Mouse (Mus musculus): ENCODE measurements around the gene Shisa6. TPM values are rescaled to one million over a fixed set of nuclear protein-coding genes. Genes with fewer than 3 reads are reported as not detected.

The Shisa6 gene
- 2.9 and 3.8 TPM in 2 replicates for polyA plus RNA-seq (2014; fragmentation: Nextera tagmentation; extraction: Ambion mirVana)

DNA sequence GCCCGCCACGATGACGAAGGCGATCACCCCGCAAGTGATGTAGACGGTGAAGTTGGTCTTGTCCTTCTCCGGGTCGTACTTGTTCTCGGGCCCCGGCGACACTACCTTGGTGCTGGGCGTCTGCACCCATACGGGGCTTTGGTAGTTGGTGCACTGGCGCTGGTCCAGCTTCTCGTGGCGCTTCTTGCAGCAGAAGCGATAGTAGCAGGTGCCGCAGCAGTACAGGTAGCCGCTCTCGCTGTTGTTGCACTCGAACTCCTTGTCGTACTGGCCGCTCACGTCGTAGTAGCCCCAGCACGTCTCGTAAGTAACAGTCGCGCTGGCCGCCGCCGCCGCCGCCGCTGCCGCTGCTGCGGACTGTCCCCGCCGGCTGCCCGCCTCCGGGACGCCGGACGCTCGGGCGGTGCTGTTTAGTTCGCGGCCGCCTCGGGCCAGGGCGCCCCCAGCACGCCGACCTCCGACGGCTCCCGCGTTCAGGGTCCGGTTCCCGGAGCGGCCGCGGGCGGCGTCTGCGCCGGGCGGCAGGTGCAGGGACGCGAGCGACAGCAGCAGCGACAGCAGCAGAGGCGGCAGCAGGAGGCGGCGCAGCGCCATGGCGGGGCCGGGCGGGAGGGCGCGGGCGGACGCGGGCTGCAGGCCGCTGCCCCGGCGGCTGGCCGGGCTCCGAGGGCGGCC, at the start of gene Shisa6:
Gene Shisa6 (minus strand): TSS at position 594 of the 675 bp plus-strand sequence.
- H3K27me3 ChIP-seq (ENCODE audit: control insufficient read depth, insufficient read depth, low read length): peaks cover 29% of the 10 kb centered on the region
- DNase-seq: peak; percentile 76
- WGBS: 1% methylated on average over 86 of the region's 89 CpGs

DNA sequence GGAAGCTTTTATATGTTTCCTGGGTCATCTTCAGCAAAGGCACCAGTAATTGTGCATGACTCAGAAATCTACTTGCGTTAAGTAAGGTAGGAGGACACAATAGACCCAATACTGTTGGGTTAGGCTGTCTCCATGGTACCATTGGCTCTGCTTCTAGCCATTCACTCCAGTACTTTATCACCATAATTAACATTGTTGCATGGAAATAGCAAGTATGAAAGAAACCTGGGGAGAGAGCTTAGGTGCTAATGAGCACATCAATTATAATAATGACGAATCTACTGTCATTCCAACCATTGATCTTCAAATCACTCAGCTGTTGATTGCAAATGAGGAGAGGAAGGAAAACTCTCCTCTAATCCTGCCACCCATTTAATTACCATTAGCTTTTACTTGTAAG, 48.1 kb upstream of the Shisa6 start:
- Histone ChIP-seq H3K9me3 (ENCODE audit: control insufficient read depth, low read length) (no peaks in the 10 kb centered on the region), H3K4me2 (ENCODE audit: low read length) (no peak overlapping the region), H3K36me3 (ENCODE audit: control insufficient read depth, insufficient read depth, low read length) (no peaks in the 10 kb centered on the region), H3K27me3 (ENCODE audit: control insufficient read depth, insufficient read depth, low read length) (no peaks in the 10 kb centered on the region), H3K9ac (replicated peaks; ENCODE audit: low read length) (no peak overlapping the region), H3K27ac (replicated peaks; ENCODE audit: low read depth, low read length) (no peak overlapping the region), H3K4me3 (replicated peaks; ENCODE audit: low read depth, low read length) (no peak overlapping the region), H3K4me1 (ENCODE audit: control insufficient read depth, insufficient read depth, low read length) (no peaks in the 10 kb centered on the region)
- WGBS: 21% methylated on average over 2 of the region's 2 CpGs
- DNase-seq (no peak), ATAC-seq (ENCODE audit: low FRiP score, low TSS enrichment) (no peak)

More for the DNA sequence above, at the start of gene Shisa6:
- Histone ChIP-seq H3K4me3 (replicated peaks; ENCODE audit: low read depth, low read length) (peak within 1 kb of the TSS; percentile 69), H3K27ac (replicated peaks; ENCODE audit: low read depth, low read length) (peak within 1 kb of the TSS; percentile 70), H3K4me2 (ENCODE audit: low read length) (peak within 1 kb of the TSS; percentile 91), H3K9me3 (ENCODE audit: control insufficient read depth, low read length) (no peaks in the 10 kb centered on the region), H3K9ac (replicated peaks; ENCODE audit: low read length) (peak within 1 kb of the TSS; percentile 69), H3K4me1 (ENCODE audit: control insufficient read depth, insufficient read depth, low read length) (peaks cover 4% of the 10 kb centered on the region; the same call in 1 of the 2 replicates), H3K36me3 (ENCODE audit: control insufficient read depth, insufficient read depth, low read length) (no peaks in the 10 kb centered on the region)
- peak; percentile 65 for ATAC-seq (ENCODE audit: low FRiP score, low TSS enrichment)

DNA sequence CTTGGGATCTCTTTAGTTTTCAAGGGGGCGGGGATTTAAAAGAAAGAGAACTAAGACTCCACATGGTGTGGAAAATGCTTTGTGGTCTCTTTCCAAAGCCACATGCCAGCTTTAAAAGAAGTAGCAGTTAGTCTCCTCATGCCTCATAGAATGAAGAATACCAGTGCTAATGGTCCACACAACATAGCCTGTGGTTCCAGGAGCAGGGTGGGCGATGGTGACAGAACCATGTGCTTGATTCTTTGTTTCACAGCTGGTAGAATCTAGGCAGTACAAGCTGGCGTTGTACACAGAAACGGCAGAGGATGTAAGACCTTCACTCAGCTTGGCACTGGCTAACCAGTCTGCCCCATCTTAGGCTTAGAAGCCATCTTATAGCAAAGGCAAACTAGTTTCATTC, 43.3 kb upstream of the Shisa6 start:
- 0 out of 2 replicates have a peak, but pooled peaks cover 5% of the 10 kb centered on the region for H3K27me3 ChIP-seq (ENCODE audit: control insufficient read depth, insufficient read depth, low read length)
- no peak overlapping the region for H3K9ac ChIP-seq (replicated peaks; ENCODE audit: low read length)
- 62% methylated on average over 4 of the region's 4 CpGs for WGBS
- no peak overlapping the region for H3K27ac ChIP-seq (replicated peaks; ENCODE audit: low read depth, low read length)
- DNase-seq (peak; percentile 20), ATAC-seq (ENCODE audit: low FRiP score, low TSS enrichment) (no peak)
- H3K36me3 ChIP-seq (ENCODE audit: control insufficient read depth, insufficient read depth, low read length): no peaks in the 10 kb centered on the region
- no peak overlapping the region for H3K4me2 ChIP-seq (ENCODE audit: low read length)
- H3K4me1 ChIP-seq (ENCODE audit: control insufficient read depth, insufficient read depth, low read length): peaks cover 4% of the 10 kb centered on the region; the same call in 1 of the 2 replicates
- H3K9me3 ChIP-seq (ENCODE audit: control insufficient read depth, low read length): no peaks in the 10 kb centered on the region
- H3K4me3 ChIP-seq (replicated peaks; ENCODE audit: low read depth, low read length): no peak overlapping the region

DNA sequence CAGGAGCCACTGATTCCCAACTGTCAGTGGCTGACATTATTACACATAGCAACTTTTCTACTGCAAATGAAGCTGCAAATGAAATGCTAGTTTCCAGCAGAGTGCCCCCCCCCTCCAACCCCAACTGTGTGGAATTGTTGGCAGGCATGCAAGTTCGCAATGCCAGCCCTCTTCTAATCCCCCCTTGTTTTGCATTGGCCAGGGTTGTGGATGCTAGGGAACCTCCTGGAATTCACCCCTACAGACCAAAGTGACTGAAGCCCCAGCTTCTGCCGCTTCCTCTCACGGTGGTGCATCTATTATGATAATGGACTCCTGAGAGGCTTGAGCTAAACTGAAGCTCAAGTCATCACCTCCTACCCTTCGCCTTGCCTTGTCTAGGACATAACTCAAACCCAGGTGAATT, 42.6 kb upstream of the Shisa6 start:
- 0 out of 2 replicates have a peak, but pooled peaks have one; percentile 46 for ATAC-seq (ENCODE audit: low FRiP score, low TSS enrichment)
- Histone ChIP-seq H3K4me3 (replicated peaks; ENCODE audit: low read depth, low read length) (no peak overlapping the region), H3K27ac (replicated peaks; ENCODE audit: low read depth, low read length) (no peak overlapping the region), H3K36me3 (ENCODE audit: control insufficient read depth, insufficient read depth, low read length) (no peaks in the 10 kb centered on the region), H3K9ac (replicated peaks; ENCODE audit: low read length) (no peak overlapping the region), H3K4me1 (ENCODE audit: control insufficient read depth, insufficient read depth, low read length) (peaks cover 4% of the 10 kb centered on the region; the same call in 1 of the 2 replicates), H3K9me3 (ENCODE audit: control insufficient read depth, low read length) (no peaks in the 10 kb centered on the region), H3K4me2 (ENCODE audit: low read length) (no peak overlapping the region), H3K27me3 (ENCODE audit: control insufficient read depth, insufficient read depth, low read length) (0 out of 2 replicates have a peak, but pooled peaks cover 5% of the 10 kb centered on the region)
- 9% methylated on average over 4 of the region's 4 CpGs for WGBS
- peak; percentile 68 for DNase-seq

DNA sequence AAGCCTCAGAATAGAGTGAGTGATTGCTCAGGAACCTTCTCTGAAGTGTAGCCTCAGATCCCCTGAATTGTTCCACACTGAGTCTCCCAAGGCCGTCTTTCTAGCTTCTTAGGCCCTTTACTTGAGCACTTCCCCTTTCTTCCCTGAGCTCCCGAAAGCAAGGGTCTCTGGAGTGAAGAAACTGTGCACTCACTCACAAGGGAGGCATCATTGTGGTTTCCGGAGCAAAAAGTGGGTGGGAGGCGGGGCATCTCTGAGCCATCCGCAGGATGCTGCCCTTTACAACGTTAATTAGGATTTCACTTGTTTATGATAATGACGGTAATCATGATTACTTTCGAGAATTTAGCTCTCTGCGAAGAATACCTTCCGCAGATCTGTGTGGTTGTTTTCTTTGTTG, 41.6 kb upstream of the Shisa6 start:
- Histone ChIP-seq H3K4me3 (replicated peaks; ENCODE audit: low read depth, low read length) (no peak overlapping the region), H3K9me3 (ENCODE audit: control insufficient read depth, low read length) (no peaks in the 10 kb centered on the region), H3K36me3 (ENCODE audit: control insufficient read depth, insufficient read depth, low read length) (no peaks in the 10 kb centered on the region), H3K27ac (replicated peaks; ENCODE audit: low read depth, low read length) (no peak overlapping the region), H3K4me1 (ENCODE audit: control insufficient read depth, insufficient read depth, low read length) (peaks cover 4% of the 10 kb centered on the region; the same call in 1 of the 2 replicates), H3K9ac (replicated peaks; ENCODE audit: low read length) (no peak overlapping the region), H3K4me2 (ENCODE audit: low read length) (no peak overlapping the region), H3K27me3 (ENCODE audit: control insufficient read depth, insufficient read depth, low read length) (0 out of 2 replicates have a peak, but pooled peaks cover 5% of the 10 kb centered on the region)
- ATAC-seq (ENCODE audit: low FRiP score, low TSS enrichment) (no peak), DNase-seq (no peak)
- 11% methylated on average over 10 of the region's 10 CpGs for WGBS

DNA sequence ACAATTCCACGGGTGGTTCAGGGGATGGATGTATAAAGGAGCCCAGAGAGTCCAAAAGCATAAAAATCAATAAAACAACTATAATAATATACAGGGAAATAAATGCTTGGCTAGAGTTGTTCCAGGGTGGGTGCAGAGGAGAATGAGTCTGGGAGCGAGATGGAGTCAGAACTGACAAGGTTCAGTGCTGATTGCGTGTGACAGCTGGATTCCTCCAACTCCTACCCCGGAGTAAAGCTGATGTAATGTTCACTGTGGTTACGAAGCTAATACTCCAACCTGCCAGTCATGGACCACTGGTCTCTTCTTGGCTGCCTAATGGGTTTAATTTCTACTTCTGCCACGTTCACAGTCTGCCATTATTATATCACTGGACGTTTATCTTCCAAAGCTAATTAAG, 36.5 kb upstream of the Shisa6 start:
- Histone ChIP-seq H3K27ac (replicated peaks; ENCODE audit: low read depth, low read length) (no peak overlapping the region), H3K9me3 (ENCODE audit: control insufficient read depth, low read length) (no peaks in the 10 kb centered on the region), H3K36me3 (ENCODE audit: control insufficient read depth, insufficient read depth, low read length) (no peaks in the 10 kb centered on the region), H3K4me1 (ENCODE audit: control insufficient read depth, insufficient read depth, low read length) (no peaks in the 10 kb centered on the region; the same call in 1 of the 2 replicates), H3K9ac (replicated peaks; ENCODE audit: low read length) (no peak overlapping the region), H3K27me3 (ENCODE audit: control insufficient read depth, insufficient read depth, low read length) (no peaks in the 10 kb centered on the region), H3K4me3 (replicated peaks; ENCODE audit: low read depth, low read length) (no peak overlapping the region), H3K4me2 (ENCODE audit: low read length) (no peak overlapping the region)
- no peak for ATAC-seq (ENCODE audit: low FRiP score, low TSS enrichment)
- 71% methylated on average over 7 of the region's 7 CpGs for WGBS
- no peak for DNase-seq

DNA sequence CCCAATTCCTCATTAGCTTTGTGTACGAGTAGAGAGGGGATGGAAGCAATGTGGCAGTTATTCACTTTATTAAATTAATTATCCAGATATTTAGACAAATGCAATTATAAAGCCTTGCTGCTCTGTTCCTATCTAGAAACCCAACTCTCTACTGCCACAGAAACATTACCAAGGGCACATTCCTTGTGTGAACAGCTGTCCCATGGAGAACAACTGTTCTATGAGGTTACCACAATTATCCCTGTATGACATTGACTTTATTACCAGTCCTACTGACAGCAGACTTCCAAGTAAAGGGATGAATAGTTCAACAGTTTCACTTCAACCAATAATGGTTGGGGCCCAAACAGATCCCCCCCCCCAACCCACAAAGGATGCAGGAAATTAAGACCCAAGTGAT, 12.1 kb upstream of the Shisa6 start:
- Histone ChIP-seq H3K27me3 (ENCODE audit: control insufficient read depth, insufficient read depth, low read length) (no peaks in the 10 kb centered on the region), H3K9ac (replicated peaks; ENCODE audit: low read length) (no peak overlapping the region), H3K4me1 (ENCODE audit: control insufficient read depth, insufficient read depth, low read length) (no peaks in the 10 kb centered on the region), H3K4me3 (replicated peaks; ENCODE audit: low read depth, low read length) (no peak overlapping the region), H3K4me2 (ENCODE audit: low read length) (no peak overlapping the region), H3K27ac (replicated peaks; ENCODE audit: low read depth, low read length) (no peak overlapping the region), H3K36me3 (ENCODE audit: control insufficient read depth, insufficient read depth, low read length) (no peaks in the 10 kb centered on the region), H3K9me3 (ENCODE audit: control insufficient read depth, low read length) (no peaks in the 10 kb centered on the region)
- no peak for ATAC-seq (ENCODE audit: low FRiP score, low TSS enrichment)
- DNase-seq: no peak
- 86% methylated on average over 1 of the region's 1 CpGs for WGBS

DNA sequence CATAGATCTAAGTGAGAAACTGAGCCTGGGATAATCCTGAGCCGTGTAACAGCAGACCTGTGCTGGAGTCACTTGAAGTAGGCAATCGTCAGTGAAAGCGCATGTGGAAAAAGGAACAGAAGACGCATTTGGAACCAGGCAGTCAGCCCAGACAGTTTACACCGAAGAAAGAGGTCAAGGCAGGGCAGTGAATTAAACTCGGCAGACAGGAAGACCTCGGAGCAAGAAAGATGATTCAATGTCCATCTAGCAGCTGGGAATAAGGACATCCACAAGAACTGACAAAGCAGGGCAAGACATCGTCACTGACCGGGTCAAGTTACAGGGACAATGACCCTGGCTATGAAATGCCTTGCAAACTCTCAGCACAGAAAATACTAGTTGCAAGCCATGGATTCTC, 10.1 kb upstream of the Shisa6 start:
- DNase-seq: no peak
- Histone ChIP-seq H3K9ac (replicated peaks; ENCODE audit: low read length) (no peak overlapping the region), H3K4me3 (replicated peaks; ENCODE audit: low read depth, low read length) (no peak overlapping the region), H3K27me3 (ENCODE audit: control insufficient read depth, insufficient read depth, low read length) (no peaks in the 10 kb centered on the region; the same call in 1 of the 2 replicates), H3K4me2 (ENCODE audit: low read length) (no peak overlapping the region), H3K36me3 (ENCODE audit: control insufficient read depth, insufficient read depth, low read length) (no peaks in the 10 kb centered on the region), H3K27ac (replicated peaks; ENCODE audit: low read depth, low read length) (no peak overlapping the region), H3K9me3 (ENCODE audit: control insufficient read depth, low read length) (no peaks in the 10 kb centered on the region), H3K4me1 (ENCODE audit: control insufficient read depth, insufficient read depth, low read length) (no peaks in the 10 kb centered on the region)
- WGBS: 85% methylated on average over 9 of the region's 9 CpGs
- no peak for ATAC-seq (ENCODE audit: low FRiP score, low TSS enrichment)

DNA sequence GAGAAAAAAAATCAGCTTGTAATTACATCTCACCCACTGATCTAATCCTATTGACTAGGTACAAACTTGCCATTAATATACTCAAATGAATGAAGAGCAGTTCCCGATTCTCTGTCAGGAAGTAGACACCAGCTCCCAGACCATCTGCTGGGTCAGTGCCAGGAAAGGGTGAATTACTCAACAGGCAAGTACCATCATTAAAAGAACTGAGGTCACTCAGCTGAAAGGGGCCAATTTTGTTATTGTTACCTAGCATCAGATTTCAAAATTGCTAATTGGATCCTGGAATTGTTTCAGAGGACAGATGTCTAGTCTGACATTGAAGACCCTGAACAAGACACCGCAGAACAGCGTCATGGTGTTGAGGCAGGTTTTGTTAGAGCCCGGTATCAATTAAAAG, 9.4 kb upstream of the Shisa6 start:
- Histone ChIP-seq H3K9me3 (ENCODE audit: control insufficient read depth, low read length) (no peaks in the 10 kb centered on the region), H3K4me1 (ENCODE audit: control insufficient read depth, insufficient read depth, low read length) (no peaks in the 10 kb centered on the region), H3K36me3 (ENCODE audit: control insufficient read depth, insufficient read depth, low read length) (no peaks in the 10 kb centered on the region), H3K27ac (replicated peaks; ENCODE audit: low read depth, low read length) (no peak overlapping the region), H3K27me3 (ENCODE audit: control insufficient read depth, insufficient read depth, low read length) (no peaks in the 10 kb centered on the region; the same call in 1 of the 2 replicates), H3K4me3 (replicated peaks; ENCODE audit: low read depth, low read length) (no peak overlapping the region), H3K4me2 (ENCODE audit: low read length) (no peak overlapping the region), H3K9ac (replicated peaks; ENCODE audit: low read length) (no peak overlapping the region)
- DNase-seq (no peak), ATAC-seq (ENCODE audit: low FRiP score, low TSS enrichment) (no peak)
- 80% methylated on average over 4 of the region's 4 CpGs for WGBS
